Comparison of ENCODE assay signal across 15 mouse cellular contexts in genomic region chr5:35907090-35907489, GRCm38 (mm10). TPM values are rescaled to one million over a fixed set of nuclear protein-coding genes. Genes with fewer than 3 reads are reported as not detected.
DNase-seq lines count a peak whose midpoint lies in the region; ATAC-seq and TF ChIP-seq lines count a peak whose summit lies in the region.
"Had no signal": no experiment of that assay in that cellular context is flagged by ENCODE, and none has a peak within 500 bp of the region (broad histone marks: within the 10 kb centered on the region; RNA-seq: fewer than 3 reads in every experiment).

No protein-coding gene starts in this region.

- peaks cover 36% of the 10 kb centered on the region for H3K4me1 ChIP-seq in embryonic facial prominence, embryonic 14.5 days (ENCODE audit: control insufficient read depth, insufficient read depth, low read length)
- H3K4me1 ChIP-seq in embryonic facial prominence, embryonic 10.5 days: peaks cover 67% of the 10 kb centered on the region
- peaks cover 77% of the 10 kb centered on the region for H3K4me1 ChIP-seq in hindbrain, embryonic 10.5 days (replicated peaks)
- peaks cover 46% of the 10 kb centered on the region for H3K4me1 ChIP-seq in hindbrain, embryonic 16.5 days (ENCODE audit: control insufficient read depth, insufficient read depth, low read depth, low read length)
- H3K4me1 ChIP-seq in lung, embryonic 15.5 days: peaks cover 67% of the 10 kb centered on the region
- peaks cover 18% of the 10 kb centered on the region for H3K4me1 ChIP-seq in lung, adult 2 months (ENCODE audit: control insufficient read depth, insufficient read depth, low read length)
- peaks cover 64% of the 10 kb centered on the region for H3K4me1 ChIP-seq in hindbrain, embryonic 14.5 days (replicated peaks; ENCODE audit: control insufficient read depth, insufficient read depth, low read length)
- H3K4me1 ChIP-seq: liver, embryonic 13.5 days had no signal

- intact Hi-C loops in left cerebral cortex, adult 2 months (cut with DNase I): no loop called here

- H3K9ac ChIP-seq in embryonic facial prominence, embryonic 14.5 days (ENCODE audit: low read depth, low read length): no peak overlapping the region
- H3K9ac ChIP-seq in hindbrain, embryonic 16.5 days (ENCODE audit: low read depth, low read length): no peak overlapping the region
- no peak overlapping the region for H3K9ac ChIP-seq in lung, embryonic 15.5 days
- no peak overlapping the region for H3K9ac ChIP-seq in hindbrain, embryonic 14.5 days
- H3K9ac ChIP-seq: embryonic facial prominence, embryonic 13.5 days; liver, embryonic 13.5 days had no signal

- TF ChIP-seq CTCF in lung, adult 2 months (IDR thresholded peaks at IDR 0.05; ENCODE audit: insufficient read depth, low read length): no peak
- TF ChIP-seq CTCF in left cerebral cortex, adult 2 months (IDR thresholded peaks at IDR 0.05): no peak

- DNase-seq in embryonic facial prominence, embryonic 14.5 days (ENCODE audit: low spot score): no peak
- DNase-seq in embryonic facial prominence, embryonic 10.5 days (ENCODE audit: low spot score): no peak
- DNase-seq in hindbrain, embryonic 10.5 days (ENCODE audit: low spot score): no peak
- no peak for DNase-seq in lung, adult 2 months
- no peak for DNase-seq in hindbrain, embryonic 14.5 days (ENCODE audit: low spot score)
- DNase-seq in left cerebral cortex, adult 2 months (ENCODE audit: extremely low spot score in 1 of 2, low spot score in 2 of 2): no peak
- DNase-seq: adrenal gland, adult 8-10 months; cerebellum, adult 11-12 months; kidney, postnatal 10 days; liver, embryonic 13.5 days; thymus, postnatal 36 days had no signal

- no peak overlapping the region for H3K4me2 ChIP-seq in embryonic facial prominence, embryonic 14.5 days (ENCODE audit: low read depth, low read length)
- no peak overlapping the region for H3K4me2 ChIP-seq in hindbrain, embryonic 16.5 days (ENCODE audit: low read length)
- no peak overlapping the region for H3K4me2 ChIP-seq in lung, embryonic 15.5 days
- no peak overlapping the region for H3K4me2 ChIP-seq in hindbrain, embryonic 14.5 days (replicated peaks)
- H3K4me2 ChIP-seq: liver, embryonic 13.5 days had no signal

- H3K4me3 ChIP-seq in embryonic facial prominence, embryonic 14.5 days (ENCODE audit: low read depth, low read length): no peak overlapping the region
- no peak overlapping the region for H3K4me3 ChIP-seq in embryonic facial prominence, embryonic 10.5 days
- no peak overlapping the region for H3K4me3 ChIP-seq in hindbrain, embryonic 10.5 days
- H3K4me3 ChIP-seq in hindbrain, embryonic 16.5 days (ENCODE audit: low read length): no peak overlapping the region
- no peak overlapping the region for H3K4me3 ChIP-seq in lung, embryonic 15.5 days
- H3K4me3 ChIP-seq in lung, adult 2 months (replicated peaks; ENCODE audit: extremely low read depth, low read depth, low read length): no peak overlapping the region
- no peak overlapping the region for H3K4me3 ChIP-seq in hindbrain, embryonic 14.5 days (replicated peaks; ENCODE audit: low read length)
- H3K4me3 ChIP-seq in left cerebral cortex, adult 2 months: no peak overlapping the region
- H3K4me3 ChIP-seq: embryonic facial prominence, embryonic 13.5 days; forebrain, embryonic 12.5 days; liver, embryonic 13.5 days had no signal

- peaks cover 8% of the 10 kb centered on the region; the same call in 1 of the 2 replicates for H3K36me3 ChIP-seq in embryonic facial prominence, embryonic 14.5 days (ENCODE audit: control insufficient read depth, insufficient read depth, low read length)
- peaks cover 20% of the 10 kb centered on the region for H3K36me3 ChIP-seq in embryonic facial prominence, embryonic 10.5 days (replicated peaks)
- peaks cover 21% of the 10 kb centered on the region for H3K36me3 ChIP-seq in hindbrain, embryonic 10.5 days
- H3K36me3 ChIP-seq in hindbrain, embryonic 16.5 days (ENCODE audit: control insufficient read depth, insufficient read depth, low read length): peaks cover under 1% of the 10 kb centered on the region; the same call in 1 of the 2 replicates
- H3K36me3 ChIP-seq in lung, embryonic 15.5 days: peaks cover 3% of the 10 kb centered on the region; the same call in 1 of the 2 replicates
- H3K36me3 ChIP-seq in hindbrain, embryonic 14.5 days (replicated peaks; ENCODE audit: control insufficient read depth, insufficient read depth): no peaks in the 10 kb centered on the region
- H3K36me3 ChIP-seq: liver, embryonic 13.5 days had no signal

- peak overlapping the region; percentile 78; the same call in 1 of the 2 replicates for H3K27ac ChIP-seq in embryonic facial prominence, embryonic 14.5 days (replicated peaks; ENCODE audit: low read depth, low read length)
- H3K27ac ChIP-seq in embryonic facial prominence, embryonic 10.5 days (replicated peaks): no peak overlapping the region
- peak overlapping the region; percentile 13; the same call in 1 of the 2 replicates for H3K27ac ChIP-seq in hindbrain, embryonic 10.5 days
- no peak overlapping the region for H3K27ac ChIP-seq in hindbrain, embryonic 16.5 days (ENCODE audit: low read depth, low read length)
- H3K27ac ChIP-seq in lung, embryonic 15.5 days: peak overlapping the region; percentile 34; the same call in 1 of the 2 replicates
- H3K27ac ChIP-seq in hindbrain, embryonic 14.5 days: 0 out of 2 replicates have a peak overlapping the region, but pooled peaks have one; percentile 22
- no peak overlapping the region; the same call in 1 of the 2 replicates for H3K27ac ChIP-seq in left cerebral cortex, adult 2 months
- H3K27ac ChIP-seq: liver, embryonic 13.5 days had no signal

- 67% methylated on average over 4 of the region's 4 CpGs for WGBS in embryonic facial prominence, embryonic 14.5 days
- 75% methylated on average over 4 of the region's 4 CpGs for WGBS in embryonic facial prominence, embryonic 10.5 days
- 84% methylated on average over 4 of the region's 4 CpGs for WGBS in hindbrain, embryonic 10.5 days
- 69% methylated on average over 4 of the region's 4 CpGs for WGBS in hindbrain, embryonic 16.5 days
- WGBS in lung, embryonic 15.5 days: 30% methylated on average over 4 of the region's 4 CpGs
- WGBS in lung, adult 2 months: 71% methylated on average over 4 of the region's 4 CpGs
- WGBS in hindbrain, embryonic 14.5 days: 84% methylated on average over 4 of the region's 4 CpGs

- no peaks in the 10 kb centered on the region for H3K27me3 ChIP-seq in embryonic facial prominence, embryonic 14.5 days (replicated peaks; ENCODE audit: control insufficient read depth, insufficient read depth, low read length)
- no peaks in the 10 kb centered on the region for H3K27me3 ChIP-seq in embryonic facial prominence, embryonic 10.5 days (replicated peaks; ENCODE audit: low read depth, poor library complexity, severe bottlenecking)
- H3K27me3 ChIP-seq in hindbrain, embryonic 10.5 days (ENCODE audit: insufficient read depth, poor library complexity, severe bottlenecking): no peaks in the 10 kb centered on the region
- H3K27me3 ChIP-seq in hindbrain, embryonic 16.5 days (replicated peaks; ENCODE audit: control insufficient read depth, insufficient read depth, low read length): no peaks in the 10 kb centered on the region
- no peaks in the 10 kb centered on the region for H3K27me3 ChIP-seq in lung, embryonic 15.5 days
- no peaks in the 10 kb centered on the region for H3K27me3 ChIP-seq in hindbrain, embryonic 14.5 days (ENCODE audit: control insufficient read depth, insufficient read depth, low read length)
- H3K27me3 ChIP-seq: embryonic facial prominence, embryonic 13.5 days; forebrain, embryonic 12.5 days; liver, embryonic 13.5 days had no signal

- no peak for ATAC-seq in embryonic facial prominence, embryonic 14.5 days (ENCODE audit: low read depth)
- no peak for ATAC-seq in hindbrain, embryonic 16.5 days
- no peak; the same call in 1 of the 2 replicates for ATAC-seq in lung, embryonic 15.5 days (ENCODE audit: borderline replicate concordance, extremely low read depth, low FRiP score, low TSS enrichment)
- ATAC-seq in hindbrain, embryonic 14.5 days (ENCODE audit: low FRiP score): no peak

- H3K9me3 ChIP-seq in embryonic facial prominence, embryonic 14.5 days (ENCODE audit: control insufficient read depth, low read length): no peaks in the 10 kb centered on the region
- no peaks in the 10 kb centered on the region for H3K9me3 ChIP-seq in embryonic facial prominence, embryonic 10.5 days
- no peaks in the 10 kb centered on the region for H3K9me3 ChIP-seq in hindbrain, embryonic 10.5 days
- no peaks in the 10 kb centered on the region for H3K9me3 ChIP-seq in hindbrain, embryonic 16.5 days (ENCODE audit: control insufficient read depth, low read length)
- no peaks in the 10 kb centered on the region for H3K9me3 ChIP-seq in lung, embryonic 15.5 days
- no peaks in the 10 kb centered on the region for H3K9me3 ChIP-seq in hindbrain, embryonic 14.5 days (ENCODE audit: control insufficient read depth, low read length)
- H3K9me3 ChIP-seq: embryonic facial prominence, embryonic 13.5 days; forebrain, embryonic 12.5 days; liver, embryonic 13.5 days had no signal

- no peak for TF ChIP-seq POLR2A in lung, adult 2 months (IDR thresholded peaks at IDR 0.05; ENCODE audit: borderline replicate concordance, extremely low read depth, low read depth, low read length)

RNA-seq across cellular contexts. Expression of gene Afap1, which starts 14.0 kb away (rescaled TPM):
- 24.7 and 28.0 TPM in 2 replicates for polyA plus RNA-seq in embryonic facial prominence, embryonic 14.5 days (2014; fragmentation: Nextera tagmentation; extraction: Ambion mirVana)
- 26.6 and 26.8 TPM in 2 replicates for polyA plus RNA-seq in embryonic facial prominence, embryonic 10.5 days (2016; fragmentation: Nextera tagmentation; extraction: Ambion mirVana)
- 38.6 and 56.5 TPM in 2 replicates for polyA plus RNA-seq in hindbrain, embryonic 10.5 days (2016; fragmentation: Nextera tagmentation; extraction: Ambion mirVana)
- 54.8 and 69.4 TPM in 2 replicates for polyA plus RNA-seq in hindbrain, embryonic 16.5 days (2015; fragmentation: Nextera tagmentation; extraction: Ambion mirVana)
- polyA plus RNA-seq in lung, embryonic 15.5 days (2015; fragmentation: Nextera tagmentation; extraction: Ambion mirVana): 20.5 and 21.5 TPM in 2 replicates
- 13.7 and 19.7 TPM in 2 replicates for polyA plus RNA-seq in lung, adult 2 months (2012; rRNA removed)
- polyA plus RNA-seq in hindbrain, embryonic 14.5 days (2014; fragmentation: Nextera tagmentation; extraction: Ambion mirVana): 70.8 and 72.3 TPM in 2 replicates
- total RNA-seq in left cerebral cortex, adult 2 months (2021): 10 to 100 TPM; 28.8 to 31.5 TPM

Comparison
In these comparisons a context has a peak if more than half of its experiments do, and no peak if none do; other contexts are left out.
1. H3K27ac ChIP-seq: peak in embryonic facial prominence, embryonic 14.5 days (single experiment), hindbrain, embryonic 10.5 days (single experiment), lung, embryonic 15.5 days (single experiment) and hindbrain, embryonic 14.5 days (single experiment); none in embryonic facial prominence, embryonic 10.5 days (single experiment), hindbrain, embryonic 16.5 days (single experiment) and left cerebral cortex, adult 2 months (single experiment).